Mouse (Mus musculus): Measurements from ENCODE around the gene Mak. TPM values are rescaled to one million over a fixed set of nuclear protein-coding genes. Genes with fewer than 3 reads are reported as not detected.

Gene Mak
- polyA plus RNA-seq, 1 experiment from 2014 or later: 0.73 TPM

DNA sequence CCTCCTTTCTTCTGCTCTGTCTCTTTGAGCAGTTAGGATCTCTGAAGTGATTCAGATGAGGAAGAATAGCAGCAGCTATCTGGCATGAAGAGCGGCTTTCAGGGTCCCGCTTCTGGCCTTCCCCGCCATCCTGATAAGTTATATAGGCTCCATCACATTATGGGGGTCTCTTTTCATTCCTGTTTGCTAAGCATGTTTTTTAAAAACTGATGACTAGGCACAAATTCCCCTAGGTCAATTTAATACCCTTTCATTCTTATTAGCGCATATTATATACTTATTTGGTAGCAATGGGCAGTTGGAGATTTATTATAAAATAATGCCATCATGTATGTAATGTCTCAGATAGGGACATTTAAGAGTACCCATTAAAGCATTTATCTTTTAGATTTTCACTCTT lies 11.9 kb downstream of the Mak start:
- Histone ChIP-seq H3K36me3 (no peaks in the 10 kb centered on the region), H3K4me2 (replicated peaks) (no peak overlapping the region), H3K4me3 (replicated peaks) (no peak overlapping the region), H3K4me1 (replicated peaks) (no peaks in the 10 kb centered on the region), H3K9me3 (no peaks in the 10 kb centered on the region), H3K9ac (replicated peaks) (no peak overlapping the region), H3K27me3 (no peaks in the 10 kb centered on the region), H3K27ac (no peak overlapping the region)
- ATAC-seq: no peak
- WGBS: 99% methylated on average over 4 of the region's 4 CpGs

DNA sequence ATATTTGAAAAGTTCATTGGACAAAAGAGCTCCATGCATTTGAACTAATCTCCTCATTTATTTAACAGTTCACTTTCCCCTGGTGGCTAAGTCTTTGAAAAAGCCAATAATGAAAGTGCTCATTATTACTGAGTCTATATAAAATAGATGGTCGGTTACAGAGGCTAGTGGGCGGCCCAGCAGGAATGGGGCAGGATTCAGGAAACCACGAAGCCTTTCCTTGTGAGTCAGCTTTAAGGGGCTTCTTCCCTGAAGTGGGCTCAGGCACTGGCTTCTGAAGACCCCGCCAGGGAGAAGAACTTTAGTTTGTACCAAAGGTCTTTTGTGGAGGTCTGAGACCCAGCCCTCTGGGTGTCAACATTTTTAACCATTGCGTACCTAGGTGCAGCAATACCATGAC lies 27.5 kb downstream of the Mak start:
- H3K4me1 ChIP-seq (replicated peaks): peaks cover 10% of the 10 kb centered on the region
- no peaks in the 10 kb centered on the region for H3K36me3 ChIP-seq
- H3K4me3 ChIP-seq (replicated peaks): no peak overlapping the region
- H3K27me3 ChIP-seq: peaks cover 21% of the 10 kb centered on the region
- no peak overlapping the region for H3K4me2 ChIP-seq (replicated peaks)
- no peaks in the 10 kb centered on the region for H3K9me3 ChIP-seq
- ATAC-seq: no peak
- WGBS: 23% methylated on average over 5 of the region's 5 CpGs
- H3K9ac ChIP-seq (replicated peaks): no peak overlapping the region
- H3K27ac ChIP-seq: no peak overlapping the region

DNA sequence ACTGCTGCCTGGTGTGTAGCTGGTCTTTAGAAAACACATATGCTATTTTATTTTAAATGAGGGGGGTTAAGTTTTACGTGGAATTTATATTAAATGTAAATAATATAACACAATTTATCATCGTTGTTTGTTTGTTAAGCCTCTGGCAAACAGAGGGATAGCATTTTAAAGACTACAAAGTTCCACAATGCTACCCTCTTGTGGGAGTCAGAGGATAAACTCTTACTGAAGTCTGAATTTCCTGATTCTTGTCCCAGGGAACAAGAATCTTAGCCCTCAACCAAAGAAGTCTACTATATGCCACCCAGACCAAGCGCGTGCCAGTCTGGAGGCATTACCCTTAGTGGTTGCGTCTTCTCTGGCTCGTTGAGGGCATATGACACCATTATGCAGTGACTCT lies 32.2 kb downstream of the Mak start:
- ATAC-seq: no peak
- H3K9ac ChIP-seq (replicated peaks): no peak overlapping the region
- H3K4me1 ChIP-seq (replicated peaks): peaks cover 8% of the 10 kb centered on the region
- no peaks in the 10 kb centered on the region for H3K9me3 ChIP-seq
- no peak overlapping the region for H3K27ac ChIP-seq
- no peaks in the 10 kb centered on the region for H3K36me3 ChIP-seq
- H3K4me2 ChIP-seq (replicated peaks): no peak overlapping the region
- peaks cover 9% of the 10 kb centered on the region; the same call in 1 of the 2 replicates for H3K27me3 ChIP-seq
- no peak overlapping the region for H3K4me3 ChIP-seq (replicated peaks)
- 87% methylated on average over 6 of the region's 6 CpGs for WGBS

DNA sequence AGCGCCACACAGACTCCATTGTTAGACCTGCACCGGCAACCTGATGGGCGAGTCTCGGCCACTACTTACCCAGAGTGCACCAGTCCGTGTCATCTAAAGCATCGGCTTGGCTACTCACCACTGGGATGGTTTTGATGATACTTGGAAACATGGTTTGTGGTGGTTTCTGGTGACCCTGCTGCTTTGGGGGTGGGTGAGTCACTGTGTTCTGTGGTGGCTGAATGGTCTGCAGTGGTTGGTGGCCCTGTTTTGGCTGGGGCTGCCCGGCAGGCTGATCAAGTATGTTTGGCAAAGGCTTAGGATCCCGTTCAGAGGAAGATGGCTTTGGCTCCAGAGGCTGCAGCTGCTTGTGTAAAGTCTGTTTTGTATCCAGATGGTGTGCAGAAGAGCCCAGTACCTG lies 33.6 kb downstream of the Mak start:
- 92% methylated on average over 8 of the region's 8 CpGs for WGBS
- Histone ChIP-seq H3K36me3 (no peaks in the 10 kb centered on the region), H3K27me3 (peaks cover 9% of the 10 kb centered on the region; the same call in 1 of the 2 replicates), H3K4me3 (replicated peaks) (no peak overlapping the region), H3K4me1 (replicated peaks) (no peaks in the 10 kb centered on the region), H3K9me3 (no peaks in the 10 kb centered on the region), H3K9ac (replicated peaks) (no peak overlapping the region), H3K27ac (no peak overlapping the region), H3K4me2 (replicated peaks) (no peak overlapping the region)
- ATAC-seq: no peak

DNA sequence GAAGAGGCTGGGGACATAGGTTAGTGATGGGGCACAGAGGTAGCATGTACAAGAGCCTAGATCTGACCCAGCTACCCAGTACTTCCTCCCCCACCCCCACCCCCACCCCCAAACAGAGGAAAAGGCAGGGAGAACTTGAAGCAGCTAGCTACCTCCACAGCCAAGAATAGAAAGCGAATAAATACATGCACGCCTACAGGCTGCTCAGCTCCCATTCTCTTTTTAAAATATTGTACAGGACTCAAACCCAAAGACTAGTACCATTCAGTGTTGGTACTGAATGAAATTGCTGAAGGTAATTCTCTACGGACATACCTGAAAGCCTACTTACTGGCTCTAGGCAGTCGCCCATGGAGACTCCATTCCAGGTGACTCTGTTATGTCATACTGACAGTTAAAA lies 37.0 kb downstream of the Mak start:
- no peak overlapping the region for H3K4me2 ChIP-seq (replicated peaks)
- H3K36me3 ChIP-seq: no peaks in the 10 kb centered on the region
- H3K4me3 ChIP-seq (replicated peaks): no peak overlapping the region
- no peaks in the 10 kb centered on the region for H3K9me3 ChIP-seq
- ATAC-seq: no peak
- H3K4me1 ChIP-seq (replicated peaks): no peaks in the 10 kb centered on the region
- H3K27me3 ChIP-seq: no peaks in the 10 kb centered on the region
- H3K27ac ChIP-seq: no peak overlapping the region
- no peak overlapping the region for H3K9ac ChIP-seq (replicated peaks)
- WGBS: 93% methylated on average over 4 of the region's 4 CpGs

DNA sequence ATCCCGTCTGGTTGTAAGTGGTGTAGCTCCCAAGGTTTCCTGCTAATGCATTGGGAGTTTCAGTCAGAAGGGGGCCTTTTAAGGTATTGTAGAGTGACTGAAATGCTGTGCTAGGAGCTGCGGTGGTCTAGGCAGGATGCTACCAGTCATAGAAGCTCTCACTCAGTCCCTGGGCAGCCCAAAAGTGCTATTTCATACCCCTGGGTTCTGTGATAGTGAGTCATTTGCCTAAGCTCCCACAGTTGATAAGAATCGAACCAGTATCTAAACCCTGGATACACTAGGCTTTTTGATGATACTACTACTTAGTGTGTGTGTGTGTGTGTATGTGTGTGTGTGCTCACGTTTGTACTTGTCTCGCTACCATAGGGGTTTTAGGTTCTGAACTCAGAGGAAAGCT lies 49.4 kb downstream of the Mak start:
- no peaks in the 10 kb centered on the region for H3K4me1 ChIP-seq (replicated peaks)
- no peaks in the 10 kb centered on the region for H3K9me3 ChIP-seq
- H3K4me3 ChIP-seq (replicated peaks): no peak overlapping the region
- H3K4me2 ChIP-seq (replicated peaks): no peak overlapping the region
- ATAC-seq: no peak
- 80% methylated on average over 5 of the region's 5 CpGs for WGBS
- no peaks in the 10 kb centered on the region for H3K27me3 ChIP-seq
- H3K36me3 ChIP-seq: no peaks in the 10 kb centered on the region
- H3K27ac ChIP-seq: no peak overlapping the region
- no peak overlapping the region for H3K9ac ChIP-seq (replicated peaks)

DNA sequence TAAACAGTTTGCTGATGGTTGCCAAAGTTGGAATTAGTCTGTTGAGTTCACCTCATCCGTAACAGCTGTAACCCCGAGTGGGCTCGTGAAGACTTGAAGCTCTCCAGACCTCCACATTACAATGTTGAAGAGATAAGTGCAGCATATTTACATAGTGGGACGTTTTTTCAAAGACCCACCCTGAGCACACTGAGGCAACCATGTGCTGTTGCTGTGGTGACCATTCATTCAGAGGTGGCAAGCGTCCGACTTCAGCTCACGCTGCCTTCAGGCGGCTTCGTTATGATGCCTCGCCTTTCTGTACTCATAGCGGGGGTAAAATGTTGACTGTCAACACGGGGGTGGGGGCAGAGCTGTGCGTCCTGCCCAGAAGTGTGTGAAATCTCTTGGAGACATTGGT lies 57.4 kb downstream of the Mak start:
- 92% methylated on average over 13 of the region's 13 CpGs for WGBS
- H3K36me3 ChIP-seq: peaks cover 19% of the 10 kb centered on the region

DNA sequence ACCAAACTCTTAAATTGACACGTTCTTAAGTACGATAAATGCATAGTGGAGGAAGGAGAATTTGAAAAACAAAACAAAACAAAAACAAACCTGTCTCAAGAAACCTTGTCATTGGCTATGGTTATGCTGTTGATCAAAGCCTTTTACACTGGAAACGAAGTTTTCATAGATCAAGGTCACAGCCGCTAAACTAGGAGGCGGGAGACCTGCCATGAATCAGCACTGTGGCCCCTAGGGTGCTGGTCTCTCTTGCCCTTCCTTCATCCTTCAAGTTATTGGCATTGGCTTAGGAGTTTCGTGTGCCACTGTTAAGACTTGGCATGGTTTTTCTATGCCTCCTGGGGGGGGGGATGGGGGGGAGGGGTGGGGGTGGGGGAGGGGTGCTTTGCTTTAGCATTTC lies 57.9 kb downstream of the Mak start:
- H3K4me1 ChIP-seq (replicated peaks): peaks cover 14% of the 10 kb centered on the region
- no peak for ATAC-seq
- H3K4me2 ChIP-seq (replicated peaks): no peak overlapping the region
- H3K4me3 ChIP-seq (replicated peaks): no peak overlapping the region
- H3K36me3 ChIP-seq: peaks cover 19% of the 10 kb centered on the region
- WGBS: 94% methylated on average over 6 of the region's 6 CpGs
- no peak overlapping the region for H3K9ac ChIP-seq (replicated peaks)
- no peaks in the 10 kb centered on the region for H3K27me3 ChIP-seq
- no peaks in the 10 kb centered on the region for H3K9me3 ChIP-seq
- no peak overlapping the region for H3K27ac ChIP-seq

More for the DNA sequence above, 57.4 kb downstream of the Mak start:
- H3K4me3 ChIP-seq (replicated peaks): no peak overlapping the region
- no peak overlapping the region for H3K4me2 ChIP-seq (replicated peaks)
- no peaks in the 10 kb centered on the region for H3K9me3 ChIP-seq
- H3K9ac ChIP-seq (replicated peaks): no peak overlapping the region
- H3K27me3 ChIP-seq: no peaks in the 10 kb centered on the region
- peaks cover 9% of the 10 kb centered on the region for H3K4me1 ChIP-seq (replicated peaks)
- no peak overlapping the region for H3K27ac ChIP-seq
- ATAC-seq: no peak

DNA sequence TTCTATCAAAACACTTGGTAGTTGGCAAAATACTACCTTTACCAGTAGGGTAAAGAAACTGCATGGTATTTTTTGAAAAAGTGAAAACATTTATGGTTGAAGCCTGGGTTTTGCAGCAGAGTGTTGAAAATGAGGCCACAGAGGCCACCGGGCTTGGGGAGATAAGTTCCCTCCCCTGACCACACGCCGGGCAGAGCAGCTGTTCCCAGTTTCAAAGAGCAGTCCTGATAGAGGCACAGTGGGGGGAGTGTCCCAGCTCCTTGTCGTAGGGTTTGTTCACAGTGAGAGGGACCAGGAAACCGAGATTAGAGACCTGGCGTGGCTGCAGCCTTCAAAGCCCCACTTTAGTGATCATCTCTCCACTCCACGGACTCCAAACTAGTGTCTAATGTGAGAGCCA lies 59.0 kb downstream of the Mak start:
- Histone ChIP-seq H3K4me3 (replicated peaks) (no peak overlapping the region), H3K9ac (replicated peaks) (no peak overlapping the region), H3K36me3 (peaks cover 19% of the 10 kb centered on the region), H3K4me2 (replicated peaks) (no peak overlapping the region), H3K9me3 (no peaks in the 10 kb centered on the region), H3K27me3 (no peaks in the 10 kb centered on the region), H3K4me1 (replicated peaks) (peaks cover 18% of the 10 kb centered on the region), H3K27ac (no peak overlapping the region)
- no peak for ATAC-seq
- 71% methylated on average over 7 of the region's 7 CpGs for WGBS

DNA sequence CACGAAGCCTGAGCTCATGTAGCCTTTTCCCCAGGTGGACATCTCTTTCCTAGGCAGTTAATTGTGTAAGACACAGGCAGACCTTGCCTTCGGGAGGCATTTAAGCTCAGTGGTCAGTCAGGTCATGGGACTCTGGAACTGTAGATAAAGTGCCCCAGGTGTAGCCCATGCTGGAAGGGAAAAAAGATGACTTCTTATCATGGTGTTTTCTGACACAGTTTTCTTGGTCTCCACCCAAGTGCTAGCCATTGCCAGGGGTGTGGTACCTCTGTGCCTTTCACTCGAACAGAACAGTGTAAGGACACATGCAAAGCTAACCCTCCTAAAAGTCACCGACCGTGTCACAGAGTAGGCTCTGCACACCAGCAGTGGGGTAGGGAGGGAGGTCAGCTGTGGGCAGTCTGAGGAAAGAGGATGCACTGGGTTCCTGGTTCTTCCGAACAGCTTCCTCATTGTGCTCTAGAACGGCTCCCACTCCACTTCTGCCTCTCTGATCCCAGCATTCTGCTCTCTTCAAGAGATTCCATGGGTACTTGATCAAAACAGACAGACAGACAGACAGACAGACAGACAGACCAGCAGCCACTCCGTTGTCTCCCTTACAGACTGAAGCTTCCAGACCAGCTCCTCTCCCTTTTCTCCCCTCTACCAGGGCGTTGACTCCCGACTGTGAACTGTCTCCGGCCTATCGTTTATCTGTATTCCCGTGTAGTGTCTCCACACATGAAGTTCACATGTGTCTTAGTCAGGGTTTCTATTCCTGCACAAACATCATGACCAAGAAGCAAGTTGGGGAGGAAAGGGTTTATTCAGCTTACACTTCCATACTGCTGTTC lies 60.5 kb downstream of the Mak start:
- WGBS: 95% methylated on average over 13 of the region's 13 CpGs
- Histone ChIP-seq H3K4me2 (replicated peaks) (no peak overlapping the region), H3K4me1 (replicated peaks) (peaks cover 20% of the 10 kb centered on the region), H3K9ac (replicated peaks) (no peak overlapping the region), H3K27me3 (no peaks in the 10 kb centered on the region), H3K4me3 (replicated peaks) (no peak overlapping the region), H3K36me3 (peaks cover 28% of the 10 kb centered on the region), H3K9me3 (no peaks in the 10 kb centered on the region), H3K27ac (no peak overlapping the region)
- no peak for ATAC-seq

DNA sequence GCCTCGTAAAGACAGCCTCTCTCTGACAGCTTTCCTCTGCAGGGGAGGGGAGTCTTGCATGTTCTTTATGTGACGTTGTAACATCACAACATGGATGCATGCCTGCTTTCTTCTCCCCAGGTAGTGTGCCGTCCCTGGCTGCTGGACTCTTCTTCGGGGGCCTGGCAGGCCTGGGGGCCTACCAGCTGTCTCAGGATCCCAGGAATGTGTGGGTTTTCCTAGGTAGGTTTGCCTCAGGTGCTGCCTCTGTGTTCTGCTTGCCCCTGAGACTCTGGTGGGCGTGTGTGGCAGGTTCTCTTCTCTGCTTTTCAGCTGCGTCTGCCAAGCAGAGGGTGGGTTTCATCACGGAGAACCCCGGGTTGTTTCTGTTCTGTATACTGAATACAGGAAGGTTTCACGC lies 61.3 kb downstream of the Mak start:
- no peak overlapping the region for H3K27ac ChIP-seq
- ATAC-seq: no peak
- no peak overlapping the region for H3K4me2 ChIP-seq (replicated peaks)
- no peak overlapping the region for H3K9ac ChIP-seq (replicated peaks)
- H3K4me3 ChIP-seq (replicated peaks): no peak overlapping the region
- peaks cover 20% of the 10 kb centered on the region for H3K4me1 ChIP-seq (replicated peaks)
- no peaks in the 10 kb centered on the region for H3K9me3 ChIP-seq
- peaks cover 27% of the 10 kb centered on the region for H3K36me3 ChIP-seq
- 92% methylated on average over 9 of the region's 9 CpGs for WGBS
- no peaks in the 10 kb centered on the region for H3K27me3 ChIP-seq

DNA sequence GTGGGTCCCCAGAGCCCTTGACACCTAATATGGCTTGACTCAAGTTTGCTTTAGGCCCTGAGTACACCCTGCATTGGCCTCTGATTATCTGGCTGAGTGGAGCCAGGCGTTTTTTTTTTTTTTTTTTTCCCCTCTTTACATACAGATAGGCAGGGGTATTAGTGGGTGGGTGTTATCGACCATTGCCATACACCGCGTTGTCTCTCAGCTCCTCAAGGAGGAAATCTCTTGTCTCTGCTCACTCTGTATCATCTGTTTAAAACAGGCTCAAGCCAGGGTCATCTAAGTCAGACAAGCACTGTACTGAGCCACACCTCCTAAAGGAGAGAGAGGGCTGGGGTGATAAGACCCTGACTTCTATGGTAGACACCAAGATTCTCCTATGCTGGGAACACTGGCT lies 61.7 kb downstream of the Mak start:
- H3K27me3 ChIP-seq: no peaks in the 10 kb centered on the region
- no peaks in the 10 kb centered on the region for H3K9me3 ChIP-seq
- no peak overlapping the region for H3K4me3 ChIP-seq (replicated peaks)
- H3K36me3 ChIP-seq: peaks cover 31% of the 10 kb centered on the region
- H3K27ac ChIP-seq: no peak overlapping the region
- peaks cover 20% of the 10 kb centered on the region for H3K4me1 ChIP-seq (replicated peaks)
- ATAC-seq: no peak
- H3K9ac ChIP-seq (replicated peaks): no peak overlapping the region; the same call in 1 of the 2 replicates
- 82% methylated on average over 4 of the region's 4 CpGs for WGBS
- no peak overlapping the region for H3K4me2 ChIP-seq (replicated peaks)

Data from midbrain, embryonic 13.5 days (tissue).